Mouse (Mus musculus) left cerebral cortex, adult 18-20 months (tissue): Measurements from ENCODE around the gene Slc17a9. TPM values are rescaled to one million over a fixed set of nuclear protein-coding genes. Genes with fewer than 3 reads are reported as not detected.

Experiments used
- DNase-seq, 2 experiments: peaks; one replicate each; pipeline ENCODE4 v3.0.0; 2021 to 2022; ENCODE audit warnings: low spot score in 2 of 2, mixed read lengths in 1 of 2
- total RNA-seq, 2 experiments: library from RNA; stranded (reverse); gene quantifications; 2 replicates each; pipeline ENCODE4 v1.2.3; 2021

Gene Slc17a9
- total RNA-seq, 2 experiments from 2014 or later = 0.26 to 0.37 TPM

DNA sequence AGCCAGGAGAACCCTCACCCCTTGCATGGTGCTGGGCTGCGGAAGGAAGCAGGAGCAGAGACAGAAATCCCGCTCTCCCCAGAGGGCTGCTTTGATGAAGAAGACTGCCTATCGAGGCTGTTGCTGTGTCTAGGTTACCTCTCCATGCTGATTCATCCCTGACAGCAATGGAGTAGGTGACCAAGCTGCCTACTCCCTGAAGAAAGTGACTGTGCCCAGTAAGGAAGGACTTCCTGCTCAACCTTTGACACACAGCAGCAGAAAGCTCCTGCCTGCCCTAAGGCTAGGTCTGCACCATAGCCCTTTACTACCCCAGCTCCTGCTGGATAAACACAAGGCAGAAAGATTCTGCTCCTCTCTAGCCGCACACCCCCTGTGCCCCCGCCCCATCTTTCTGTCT, 23.8 kb downstream of the Slc17a9 start:
- no peak for DNase-seq

DNA sequence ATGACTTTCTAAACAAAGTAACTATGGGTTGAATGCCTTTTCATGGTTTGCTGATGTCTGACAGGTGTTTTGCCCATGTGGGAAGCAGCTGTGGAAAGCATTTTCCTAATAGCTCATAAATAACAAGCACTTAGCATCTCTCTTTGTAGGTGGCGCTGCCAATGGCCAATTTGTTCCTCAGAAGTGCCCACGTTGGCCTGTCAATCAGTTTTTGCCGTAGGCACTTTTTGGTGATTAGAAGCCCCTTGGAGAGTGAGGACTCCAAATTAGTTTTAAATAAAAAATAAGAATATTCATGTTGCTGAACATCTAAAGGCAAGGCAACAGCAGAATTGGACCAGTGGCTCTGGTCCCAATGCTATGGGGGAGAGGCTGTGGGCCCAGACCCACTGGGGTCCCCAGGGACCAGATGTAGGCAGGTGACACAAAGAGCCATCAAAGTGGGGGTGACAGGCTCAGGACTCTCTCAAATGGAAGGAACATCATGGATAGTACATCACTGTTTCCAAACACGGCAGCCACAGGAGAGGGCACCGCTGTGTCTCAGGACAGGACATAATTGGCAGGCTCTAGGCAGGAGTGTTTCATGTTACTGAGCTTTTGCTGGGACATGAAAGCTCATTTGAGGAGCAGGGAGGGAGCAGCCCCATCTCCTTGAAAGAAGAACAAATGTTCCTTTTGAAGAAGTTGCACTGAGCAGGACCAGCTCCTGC, 30.1 kb downstream of the Slc17a9 start:
- no peak for DNase-seq

DNA sequence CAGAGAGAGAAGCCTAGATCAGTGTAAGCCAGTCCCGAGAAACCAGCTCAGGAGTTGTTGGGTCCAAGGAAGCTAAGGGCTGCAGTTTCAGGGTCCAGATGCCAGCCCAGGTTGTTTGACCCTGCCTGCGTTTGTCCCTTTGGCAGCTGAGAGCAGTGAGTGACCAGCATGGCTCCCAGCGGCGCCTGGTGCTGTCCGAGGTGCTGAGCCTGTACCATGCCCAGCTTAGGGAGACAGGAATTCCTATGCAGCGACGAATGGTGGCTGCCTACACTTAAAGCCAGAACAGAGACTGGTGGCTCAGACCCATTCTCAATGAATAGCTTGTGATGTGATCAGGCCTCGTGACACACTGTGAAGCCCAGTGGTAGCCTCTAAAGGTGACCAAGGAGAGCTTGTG, 30.8 kb downstream of the Slc17a9 start:
- no peak for DNase-seq

DNA sequence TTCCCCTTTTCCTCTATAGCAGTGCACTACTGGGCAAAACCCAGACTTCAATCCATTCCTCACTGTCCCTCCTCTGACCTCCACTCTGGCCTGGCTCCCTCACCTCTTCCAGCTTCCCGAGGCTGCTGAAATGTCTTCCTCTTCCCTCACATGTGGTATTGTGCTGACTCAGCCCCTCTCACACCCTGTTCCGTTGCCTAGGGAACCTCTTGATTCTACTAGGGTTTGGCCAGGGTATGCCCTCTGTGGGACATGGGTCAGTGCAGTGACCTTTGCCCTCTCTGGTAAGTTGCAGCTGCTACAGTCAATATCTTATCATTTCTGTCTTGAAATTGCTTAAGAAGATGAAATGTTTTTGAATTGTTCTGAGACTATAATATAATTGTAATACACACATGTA, 31.7 kb downstream of the Slc17a9 start:
- no peak for DNase-seq

DNA sequence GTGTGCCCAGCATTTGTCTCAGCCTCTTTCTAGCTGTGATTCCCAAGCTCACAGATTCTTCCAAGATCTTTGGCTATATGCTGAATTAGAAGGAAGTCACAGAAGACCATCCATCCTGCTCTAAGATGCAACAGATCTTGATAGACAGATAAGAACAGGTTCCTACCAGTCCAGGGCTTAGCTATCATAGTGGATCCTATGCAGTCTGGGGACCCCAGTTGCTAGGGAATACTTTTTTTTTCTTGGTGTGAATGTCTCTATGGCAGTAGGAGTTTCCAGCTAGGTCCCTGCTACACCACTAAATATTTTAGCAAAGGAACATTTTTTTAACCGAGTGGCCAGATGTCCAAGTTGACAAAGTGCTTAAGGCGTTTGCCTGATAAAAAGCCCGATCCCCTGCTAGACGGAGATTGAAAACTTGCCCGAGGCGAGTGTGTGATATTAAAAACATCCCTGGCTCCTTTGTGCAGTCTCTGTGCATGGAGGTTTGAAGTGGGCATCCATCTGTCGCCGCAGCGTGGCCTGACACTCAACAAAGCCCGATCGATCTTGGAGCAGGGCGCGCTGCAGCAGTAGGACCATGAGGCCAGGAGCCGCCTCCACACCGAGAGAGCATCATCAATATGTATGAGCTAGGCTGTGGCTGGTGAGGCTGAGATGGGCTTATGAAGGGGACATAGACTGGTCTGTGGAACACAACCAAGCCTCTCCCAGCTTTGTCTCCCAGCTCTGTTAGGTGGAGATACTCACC, 33.6 kb downstream of the Slc17a9 start:
- no peak for DNase-seq

DNA sequence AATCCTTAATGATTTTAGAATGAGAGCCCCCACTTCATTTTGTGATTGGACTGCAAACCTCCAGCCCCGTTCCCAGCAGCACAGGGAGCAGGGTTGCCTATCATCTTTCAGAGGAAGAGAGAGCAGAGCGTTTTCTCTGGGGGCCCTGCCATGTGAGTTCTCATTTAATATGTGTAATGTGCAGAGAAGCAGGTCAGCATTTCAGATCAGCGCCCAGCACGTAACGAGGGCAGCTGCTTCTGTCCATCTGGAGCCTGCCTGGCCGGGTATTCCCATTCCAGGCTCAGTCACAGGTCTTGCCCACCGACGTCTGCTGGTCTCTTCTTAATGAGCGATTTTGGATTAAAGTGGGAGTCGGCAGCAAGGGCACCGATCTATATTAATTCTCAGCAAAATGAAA, 39.9 kb downstream of the Slc17a9 start:
- no peak for DNase-seq

DNA sequence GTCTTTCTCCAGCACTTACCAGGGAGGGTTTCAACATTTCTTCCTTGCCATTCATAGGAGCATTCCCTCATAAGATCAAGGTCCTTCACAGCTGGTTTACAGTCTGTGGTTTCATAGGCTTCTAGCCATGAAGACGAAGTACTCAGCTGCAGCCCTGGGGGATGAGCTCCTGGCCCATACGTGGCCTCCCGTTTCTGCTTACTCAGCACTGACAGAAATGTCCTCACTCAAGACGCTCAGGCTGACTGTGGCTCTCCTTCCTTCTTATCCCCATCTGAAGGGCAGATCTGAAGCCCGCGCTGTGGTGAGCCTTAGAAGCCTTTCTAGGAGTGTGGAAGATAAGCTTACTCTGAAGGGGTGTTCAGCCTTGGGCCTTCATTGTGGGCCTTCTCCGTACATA, 40.6 kb downstream of the Slc17a9 start:
- DNase-seq = no peak

DNA sequence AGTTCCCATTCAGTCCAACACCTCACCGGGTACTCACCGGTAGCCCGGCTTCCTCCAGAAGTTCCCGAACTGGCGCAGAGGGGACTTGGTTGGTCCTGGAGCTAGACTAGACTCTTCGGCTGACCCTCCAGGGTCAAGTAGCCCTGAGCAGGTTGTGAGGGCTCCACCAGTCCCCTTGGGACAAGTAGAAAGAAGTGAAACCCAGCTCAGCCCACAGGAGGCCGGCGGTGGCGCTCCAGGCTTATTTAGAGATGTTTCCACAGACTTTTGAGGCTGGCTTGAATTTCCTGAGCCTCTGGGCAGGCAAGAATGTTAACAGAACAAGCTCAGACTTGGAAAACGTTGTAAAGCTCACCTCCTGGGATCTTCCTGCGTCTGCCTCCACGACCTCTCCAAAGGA, 50.2 kb downstream of the Slc17a9 start:
- DNase-seq = no peak

DNA sequence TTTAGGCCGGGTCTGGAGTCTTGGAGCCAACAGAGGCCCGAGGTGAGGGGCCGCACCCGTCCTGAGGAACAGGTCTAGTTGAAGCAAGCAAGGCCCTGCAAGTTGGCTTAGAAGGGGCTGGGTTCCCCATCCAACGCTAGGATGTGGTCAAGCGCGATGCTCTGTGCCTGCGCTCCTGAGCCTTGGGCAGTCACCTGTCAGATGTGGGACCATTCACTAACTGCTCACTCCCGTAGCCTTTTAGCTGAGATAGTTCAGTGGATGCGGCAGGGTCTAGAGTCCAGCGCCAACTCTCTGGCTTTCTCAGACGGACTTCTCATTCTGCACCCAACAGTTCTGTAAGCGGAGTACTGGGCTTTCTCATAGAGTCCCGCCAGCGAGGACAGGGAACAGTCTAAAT, 50.6 kb downstream of the Slc17a9 start:
- DNase-seq = no peak

DNA sequence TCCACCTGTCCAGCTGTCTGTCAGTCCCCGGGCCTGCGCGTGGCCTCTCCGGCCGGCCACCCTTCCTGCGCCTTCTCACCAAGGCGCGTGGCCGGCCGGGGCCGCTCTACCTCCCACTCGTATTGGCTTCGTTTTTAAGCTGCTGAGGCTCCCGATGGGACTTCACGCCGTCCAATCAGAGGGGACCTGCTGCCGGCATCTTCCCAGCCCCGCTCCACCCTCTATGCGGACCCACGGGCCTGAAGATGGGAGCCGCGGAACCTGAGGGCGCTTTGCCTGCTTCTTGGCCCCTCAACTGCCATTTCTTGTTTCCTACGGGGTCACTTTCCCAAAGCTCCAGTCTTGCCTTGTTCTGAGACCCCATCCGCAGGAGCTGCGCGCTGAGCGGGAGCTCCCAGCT, 51.7 kb downstream of the Slc17a9 start, which contains the start of gene Bhlhe23:
Gene Bhlhe23, minus strand, starts transcription at position 108 of the 400 bp plus-strand sequence.
- no peak for DNase-seq

DNA sequence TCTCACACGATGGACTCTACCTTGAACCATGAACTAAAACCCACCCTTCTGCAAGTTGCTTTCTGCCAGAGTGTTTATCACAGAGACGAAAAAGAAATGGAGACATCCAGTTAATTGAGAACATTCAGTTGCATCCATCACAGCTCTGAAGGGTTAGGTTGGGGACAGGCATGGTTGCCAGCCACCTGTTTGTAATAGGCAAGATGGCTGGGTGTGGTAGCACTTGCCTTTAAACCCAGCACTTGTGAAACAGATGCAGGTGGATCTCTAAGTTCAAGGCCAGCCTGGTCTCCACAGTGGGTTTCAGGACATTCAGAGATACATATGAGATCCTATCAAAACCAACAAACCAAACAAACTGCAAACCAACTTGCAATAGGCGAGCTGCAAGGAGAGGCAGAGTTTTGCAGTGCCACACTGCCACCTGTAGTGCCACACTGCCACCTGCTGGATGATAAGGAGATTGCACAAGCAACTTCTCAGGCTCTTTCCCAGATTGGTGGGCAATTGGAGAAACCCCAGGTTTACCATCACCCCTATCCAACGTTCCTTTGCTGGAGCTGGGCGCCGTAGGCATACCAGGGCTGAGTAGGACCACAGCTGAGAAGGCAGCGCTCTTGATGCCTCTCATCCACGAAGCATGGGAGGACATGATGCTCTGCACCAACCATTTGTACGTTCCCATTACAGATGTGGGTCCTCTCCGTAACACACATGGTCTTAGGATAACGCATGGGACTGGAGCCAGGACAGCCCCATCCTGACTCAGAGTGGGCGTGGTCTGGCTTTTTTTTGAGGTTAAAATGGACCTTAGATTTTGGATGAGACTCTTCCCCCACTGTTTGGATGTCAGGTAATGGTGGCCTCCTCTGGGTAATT, 54.4 kb downstream of the Slc17a9 start:
- DNase-seq = peak; percentile 59 to 67

DNA sequence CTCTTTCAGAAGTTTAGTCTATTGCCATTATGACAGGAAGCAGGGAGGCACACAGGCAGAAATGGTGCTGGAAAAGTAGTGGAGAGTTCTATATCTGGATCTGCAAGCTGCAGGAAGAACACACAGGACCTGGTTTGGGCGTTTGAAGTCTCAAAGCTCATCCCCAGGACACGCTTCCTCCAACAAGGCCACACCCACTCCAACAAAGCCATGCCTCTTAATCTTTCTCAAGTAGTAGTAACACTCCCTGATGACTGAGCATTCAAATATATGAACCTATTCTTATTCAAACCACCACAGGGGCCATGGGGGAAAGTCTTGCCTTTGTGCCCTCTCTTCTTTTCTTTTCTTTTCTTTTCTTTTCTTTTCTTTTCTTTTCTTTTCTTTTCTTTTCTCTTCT, 55.2 kb downstream of the Slc17a9 start:
- no peak for DNase-seq

DNA sequence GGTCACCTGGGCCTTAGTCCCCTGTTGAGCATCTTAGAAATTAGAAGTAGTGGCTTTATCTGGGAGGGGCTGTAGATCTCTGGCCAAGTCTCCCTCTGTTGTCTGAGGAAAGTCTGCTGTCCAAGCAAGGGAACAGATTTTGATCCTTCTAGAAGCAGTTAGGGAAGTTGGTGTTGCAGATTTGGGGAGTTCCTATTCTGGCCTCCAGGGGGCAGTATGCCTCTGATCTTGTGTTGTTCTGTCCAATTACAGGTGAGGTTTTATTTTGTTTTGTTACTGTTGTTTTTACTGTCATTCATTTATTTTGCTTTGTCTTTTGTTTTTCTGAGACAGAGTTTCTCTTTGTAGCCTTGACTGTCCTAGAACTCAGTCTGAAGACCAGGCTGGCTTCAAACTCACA, 61.7 kb downstream of the Slc17a9 start:
- DNase-seq = peak; percentile 38 to 59

DNA sequence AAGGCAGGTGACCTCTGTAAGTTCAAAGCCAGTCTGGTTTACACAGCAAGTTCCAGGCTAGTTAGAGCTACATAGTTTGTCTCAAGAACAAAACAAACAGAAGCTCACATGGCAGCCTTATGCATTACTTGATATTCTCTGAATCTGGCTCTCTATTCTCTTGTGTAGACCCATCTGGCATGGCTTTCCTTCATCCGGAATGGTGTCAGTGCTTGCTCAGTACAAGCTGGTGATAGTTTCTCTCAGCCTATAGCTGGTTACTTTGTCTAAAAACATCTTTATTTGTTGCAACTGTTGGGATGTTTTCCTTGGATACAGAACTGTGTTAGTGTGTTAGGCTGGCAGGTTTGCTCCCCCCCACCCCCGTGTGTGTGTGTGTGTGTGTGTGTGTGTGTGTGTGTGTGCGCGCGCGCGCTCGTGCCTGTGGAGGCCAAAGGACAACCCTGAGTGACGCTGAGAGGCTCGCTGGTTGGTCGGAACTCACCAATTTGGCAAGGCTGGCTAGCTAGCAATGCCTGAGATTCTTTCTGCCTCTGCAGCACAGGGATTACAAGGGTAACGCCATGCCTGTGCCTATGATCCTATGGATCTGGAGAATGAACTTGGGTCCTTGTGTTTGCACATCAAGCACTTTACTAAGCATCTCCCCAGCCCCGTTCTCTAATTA, 62.6 kb downstream of the Slc17a9 start:
- no peak for DNase-seq

DNA sequence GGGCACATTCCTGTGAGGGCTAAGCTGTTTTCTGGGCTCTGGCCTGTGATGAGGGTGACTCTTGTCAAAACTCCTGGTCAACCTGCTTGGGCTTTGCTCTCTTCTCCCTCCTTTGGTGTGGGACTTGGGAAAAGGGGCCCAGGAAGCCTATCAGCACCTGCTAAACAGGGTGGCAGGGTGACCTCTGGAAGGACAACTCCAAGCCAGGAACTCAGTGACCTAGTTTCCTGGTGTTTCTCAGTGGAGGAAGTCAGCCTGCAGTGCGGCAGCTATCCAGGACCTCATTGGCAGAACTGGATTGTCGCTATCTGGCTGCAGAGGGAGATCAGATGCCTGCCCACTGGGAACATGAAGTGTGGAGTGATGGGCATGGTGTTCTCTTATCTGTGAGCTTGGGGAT, 63.3 kb downstream of the Slc17a9 start:
- peak in 1 of 2 experiments; percentile 21 for DNase-seq

DNA sequence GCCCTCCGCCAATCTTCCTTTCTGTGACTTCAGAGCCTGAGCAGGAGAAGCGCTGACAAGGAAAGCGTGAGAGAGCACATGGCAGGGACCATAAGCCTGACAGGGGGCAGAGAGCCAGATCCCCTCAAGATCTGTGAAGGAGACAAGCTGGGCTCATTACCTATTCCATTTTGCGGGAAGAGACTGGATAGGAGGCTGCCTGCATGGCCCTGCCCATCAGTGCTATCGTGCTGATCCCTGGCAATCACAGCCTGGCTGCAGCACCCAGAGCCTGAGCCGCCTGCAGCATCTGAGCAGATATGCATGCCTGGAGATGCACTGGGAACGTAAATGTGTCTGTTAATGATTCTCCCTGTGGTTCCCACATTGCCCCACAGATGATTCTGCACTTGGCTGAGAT, 63.8 kb downstream of the Slc17a9 start:
- DNase-seq = no peak

DNA sequence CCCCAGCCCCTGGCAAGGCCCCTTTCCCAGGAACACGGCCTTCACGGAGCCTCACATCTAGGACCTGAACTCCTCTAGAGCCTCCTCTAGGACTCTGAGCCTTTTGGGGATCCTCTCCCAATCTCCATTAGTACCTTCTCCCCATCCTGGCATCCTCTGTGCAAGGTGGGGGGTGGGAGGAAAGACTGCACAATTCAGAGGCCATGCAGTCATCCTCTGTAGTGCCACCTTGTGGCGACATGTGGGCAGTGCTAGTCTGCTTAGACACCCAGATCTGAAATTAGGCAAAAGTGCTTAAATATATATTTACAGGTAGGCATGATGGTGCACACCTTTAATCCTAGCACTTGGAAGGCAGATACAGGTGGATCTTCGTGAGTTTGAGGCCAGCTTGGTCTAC, 66.6 kb downstream of the Slc17a9 start:
- peak; percentile 58 to 66 for DNase-seq
